Mouse (Mus musculus) lung, postnatal 0 days (tissue): Measurements from ENCODE around the gene Hoxa1. TPM values are rescaled to one million over a fixed set of nuclear protein-coding genes. Genes with fewer than 3 reads are reported as not detected.

Experiments
- ATAC-seq: fragments of 200-750 bp; cut with Nextera tagmentation; 2 replicates; pipeline ENCODE4 v1.8.0; 2017; ENCODE audit warnings: moderate library complexity
- DNase-seq: peaks from one replicate; pipeline ENCODE4 v3.0.0-alpha.2; 2016; ENCODE audit warnings: low spot score
- H3K27ac ChIP-seq: fragments of 300-500 bp; sonication (generic); 2 replicates; pipeline ENCODE4 v1.5.1; 2014; ENCODE audit warnings: antibody characterized with exemption, mild to moderate bottlenecking, low read length, mixed read lengths
- H3K27me3 ChIP-seq: fragments of 300-500 bp; sonication (generic); replicated peaks from 2 replicates; pipeline ENCODE4 v1.6.1; 2014; ENCODE audit warnings: low read length, mixed read lengths; ENCODE audit not compliant: insufficient read depth
- H3K36me3 ChIP-seq: fragments of 300-500 bp; sonication (generic); 2 replicates; pipeline ENCODE4 v1.6.1; 2014; ENCODE audit warnings: low read length, mixed read lengths; ENCODE audit not compliant: insufficient read depth
- H3K4me1 ChIP-seq: fragments of 300-500 bp; sonication (generic); 2 replicates; pipeline ENCODE4 v1.6.1; 2014; ENCODE audit warnings: antibody characterized with exemption, low read depth, low read length, mixed read lengths; ENCODE audit not compliant: insufficient read depth
- H3K4me2 ChIP-seq: fragments of 300-500 bp; sonication (generic); replicated peaks from 2 replicates; pipeline ENCODE4 v1.6.1; 2014; ENCODE audit warnings: low read depth, mild to moderate bottlenecking, low read length, moderate library complexity, mixed read lengths
- H3K4me3 ChIP-seq: fragments of 300-500 bp; sonication (generic); 2 replicates; pipeline ENCODE4 v1.5.1; 2014; ENCODE audit warnings: low read depth, low read length
- H3K9ac ChIP-seq: fragments of 300-500 bp; sonication (generic); replicated peaks from 2 replicates; pipeline ENCODE4 v1.6.1; 2014; ENCODE audit warnings: low read depth, mild to moderate bottlenecking
- H3K9me3 ChIP-seq: fragments of 300-500 bp; sonication (generic); 2 replicates; pipeline ENCODE4 v1.6.1; 2016; ENCODE audit warnings: low read length, mixed read lengths
- CTCF ChIP-seq: IDR thresholded peaks from 2 replicates; pipeline ENCODE4 v1.5.1; 2016; ENCODE audit warnings: antibody characterized with exemption, mild to moderate bottlenecking
- EP300 ChIP-seq: IDR thresholded peaks from 2 replicates; pipeline ENCODE4 v1.6.1; 2016; ENCODE audit warnings: antibody characterized with exemption, mild to moderate bottlenecking, control low read depth
- whole genome bisulfite sequencing: fragments of 180-500 bp; shearing (Covaris S2); extraction: QIAGEN DNeasy Blood & Tissue Kit; methylation state at CpG from one replicate; pipeline ENCODE4 v1.1.7; 2014; 5-methylcytosine and 5-hydroxymethylcytosine counted together
- polyA plus RNA-seq: library from polyadenylated mRNA; unstranded; fragments of >200 nt; fragmentation: Nextera tagmentation; extraction: Ambion mirVana; gene quantifications from 2 replicates; pipeline ENCODE4 v1.2.1, GENCODE M21; 2015

Gene Hoxa1
- polyA plus RNA-seq, 1 experiment from 2014 or later = 1.0 TPM

DNA sequence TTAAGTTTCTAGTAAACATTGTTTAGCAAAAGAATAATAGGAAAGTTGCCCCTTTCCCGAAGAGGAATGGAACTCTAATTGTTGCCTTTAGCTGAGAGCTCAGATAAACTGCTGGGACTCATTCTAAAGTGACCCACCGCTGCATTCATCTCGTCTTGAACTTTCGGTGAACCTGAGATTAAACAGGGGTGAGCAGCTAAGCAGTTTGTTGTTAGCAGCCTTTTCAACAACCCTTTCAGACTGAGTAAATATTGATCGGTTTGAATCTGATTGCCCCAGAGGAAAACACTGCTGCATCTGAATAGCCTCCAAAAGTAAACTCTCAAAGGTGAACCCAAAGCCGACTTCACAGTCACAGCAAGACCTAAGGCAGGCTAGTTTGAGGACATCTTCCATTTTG is 4.8 kb downstream of the Hoxa1 start:
- Histone ChIP-seq H3K36me3 (no peaks in the 10 kb centered on the region), H3K27ac (no peak overlapping the region), H3K27me3 (peaks cover 56% of the 10 kb centered on the region), H3K4me2 (no peak overlapping the region), H3K9ac (no peak overlapping the region), H3K9me3 (no peaks in the 10 kb centered on the region), H3K4me3 (no peak overlapping the region), H3K4me1 (no peaks in the 10 kb centered on the region)
- no peak for DNase-seq
- TF ChIP-seq CTCF (no peak), EP300 (no peak)
- 31% methylated on average over 6 of the region's 6 CpGs for WGBS
- ATAC-seq = no peak

DNA sequence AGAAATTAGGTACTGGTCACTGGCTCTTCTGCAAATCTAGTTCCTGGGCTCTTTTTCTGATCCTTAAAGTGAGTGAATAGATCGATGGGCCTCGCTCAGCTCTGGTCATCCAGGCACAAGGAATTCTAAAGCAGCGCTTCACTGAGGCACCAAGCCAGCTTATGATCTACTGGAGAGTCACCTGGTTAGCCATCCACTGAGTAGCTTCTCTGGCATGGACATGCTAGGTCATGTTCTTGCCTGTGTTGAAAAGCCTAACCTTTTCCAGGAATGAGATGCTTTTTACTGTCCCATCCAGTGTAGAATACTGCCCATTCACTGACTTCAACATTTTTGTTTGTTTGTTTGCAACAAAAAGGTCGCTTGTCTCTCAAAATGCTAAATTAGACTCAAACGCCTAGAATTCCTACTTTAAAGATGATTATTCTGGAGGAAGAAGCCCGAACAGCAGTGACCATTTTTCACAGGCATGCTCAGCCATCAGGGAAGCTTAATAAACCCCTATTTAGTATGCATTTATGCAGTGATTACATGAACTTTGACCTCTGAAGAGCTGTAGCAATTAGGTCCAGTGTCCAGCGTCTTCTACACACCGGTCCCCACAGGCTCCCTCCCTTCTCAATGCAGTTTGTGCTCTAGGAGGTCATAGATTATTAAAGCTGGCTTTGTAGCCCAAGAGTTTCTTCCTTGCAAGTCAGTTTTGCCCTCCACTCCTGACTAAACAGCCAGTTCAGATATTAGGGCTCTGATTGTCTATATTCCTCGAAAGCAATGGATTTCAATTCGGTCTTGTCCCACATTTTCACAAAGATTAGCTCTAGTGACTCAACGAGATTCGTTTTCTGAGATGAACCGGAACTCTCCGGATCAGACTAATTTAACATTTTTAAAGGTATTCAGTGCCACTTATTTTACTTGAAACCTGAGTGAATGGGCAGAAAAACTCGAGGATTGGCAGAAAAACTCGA is 5.6 kb downstream of the Hoxa1 start:
- no peak for ATAC-seq
- WGBS = 38% methylated on average over 16 of the region's 16 CpGs
- TF ChIP-seq EP300 (no peak), CTCF (no peak)
- Histone ChIP-seq H3K4me3 (no peak overlapping the region), H3K4me2 (no peak overlapping the region), H3K9ac (no peak overlapping the region), H3K27me3 (peaks cover 52% of the 10 kb centered on the region), H3K4me1 (no peaks in the 10 kb centered on the region), H3K27ac (no peak overlapping the region), H3K36me3 (no peaks in the 10 kb centered on the region), H3K9me3 (no peaks in the 10 kb centered on the region)
- no peak for DNase-seq

DNA sequence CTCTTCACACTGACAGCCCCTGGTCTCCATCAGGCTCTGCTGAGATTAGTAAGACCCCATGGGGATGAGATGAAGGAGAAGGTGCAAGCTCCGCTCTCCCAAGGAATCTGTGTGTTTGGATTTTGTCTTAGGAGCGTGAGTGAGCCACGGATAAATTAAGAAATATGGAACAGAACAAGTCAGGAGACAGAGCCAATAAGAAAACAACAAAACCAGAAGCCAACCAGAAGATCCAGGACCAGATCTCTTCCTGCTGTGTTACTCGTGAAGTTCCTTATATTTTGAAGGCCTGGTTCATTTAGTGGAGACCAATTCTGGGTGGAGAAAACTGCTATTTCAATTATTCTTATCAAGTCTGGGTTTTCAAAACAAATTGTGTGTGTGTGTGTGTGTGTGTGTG is 6.5 kb downstream of the Hoxa1 start:
- no peak for DNase-seq
- 56% methylated on average over 4 of the region's 4 CpGs for WGBS
- Histone ChIP-seq H3K36me3 (no peaks in the 10 kb centered on the region), H3K9me3 (no peaks in the 10 kb centered on the region), H3K27ac (no peak overlapping the region), H3K27me3 (peaks cover 43% of the 10 kb centered on the region), H3K4me2 (no peak overlapping the region), H3K9ac (no peak overlapping the region), H3K4me3 (no peak overlapping the region), H3K4me1 (no peaks in the 10 kb centered on the region)
- no peak for ATAC-seq
- TF ChIP-seq CTCF = no peak
- no peak for TF ChIP-seq EP300

DNA sequence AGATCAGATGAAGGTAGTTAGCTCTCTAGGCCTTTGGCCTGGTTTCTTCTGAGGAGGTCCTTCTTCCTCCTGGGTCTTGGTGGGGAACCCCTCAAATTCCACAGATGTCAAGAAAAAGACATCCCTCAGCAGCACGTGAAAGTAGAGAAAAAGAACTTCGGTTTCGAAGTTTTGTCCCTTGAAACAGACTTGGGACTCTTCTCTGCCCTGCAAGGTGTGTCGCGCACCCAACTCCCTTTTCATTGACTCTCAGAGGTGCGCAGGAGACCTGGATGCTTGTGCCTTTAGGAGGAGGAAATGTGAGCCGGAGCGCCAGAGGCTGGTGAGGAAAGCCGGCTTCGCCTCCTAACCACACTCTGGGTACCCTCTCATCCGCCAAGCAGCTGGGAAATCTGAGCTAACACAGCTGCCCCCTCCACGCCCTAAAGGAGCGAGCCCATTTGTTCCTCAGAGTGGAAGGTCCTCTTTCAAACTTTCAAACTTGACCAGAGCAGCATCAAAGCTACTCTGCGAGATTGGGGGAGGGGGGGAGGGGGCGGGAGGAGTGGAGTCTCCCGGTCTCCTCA is 7.6 kb downstream of the Hoxa1 start:
- WGBS = 10% methylated on average over 16 of the region's 16 CpGs

DNA sequence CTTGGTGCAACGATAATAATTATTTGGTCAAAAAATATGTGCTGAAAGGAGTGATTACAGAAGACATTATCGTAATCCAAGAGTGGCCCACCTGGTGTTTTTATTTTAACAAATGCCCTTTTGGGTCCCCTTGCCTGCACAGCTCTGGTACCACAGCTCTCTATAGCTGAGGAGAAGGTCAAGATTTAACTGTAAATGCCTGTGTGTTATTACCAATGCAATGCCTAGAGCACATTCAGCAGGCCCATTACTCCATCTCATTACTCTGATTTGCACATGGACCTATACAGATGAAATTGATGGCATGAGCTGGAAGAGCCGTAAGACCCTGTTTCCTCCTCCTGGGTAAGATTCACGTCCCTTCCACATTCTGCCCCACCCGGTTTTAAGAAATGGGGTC is 19.0 kb downstream of the Hoxa1 start:
- no peak overlapping the region for H3K4me3 ChIP-seq
- no peaks in the 10 kb centered on the region for H3K27me3 ChIP-seq
- ATAC-seq (no peak), DNase-seq (no peak)
- TF ChIP-seq EP300 (no peak), CTCF (no peak)
- H3K27ac ChIP-seq = no peak overlapping the region
- no peaks in the 10 kb centered on the region for H3K9me3 ChIP-seq
- H3K4me2 ChIP-seq = no peak overlapping the region
- no peaks in the 10 kb centered on the region for H3K4me1 ChIP-seq
- no peaks in the 10 kb centered on the region for H3K36me3 ChIP-seq
- no peak overlapping the region for H3K9ac ChIP-seq
- 87% methylated on average over 5 of the region's 5 CpGs for WGBS

More for the DNA sequence above, 7.6 kb downstream of the Hoxa1 start:
- H3K9ac ChIP-seq = no peak overlapping the region
- ATAC-seq (no peak), DNase-seq (no peak)
- peaks cover 34% of the 10 kb centered on the region for H3K27me3 ChIP-seq
- no peak for TF ChIP-seq CTCF
- no peak for TF ChIP-seq EP300
- H3K9me3 ChIP-seq = no peaks in the 10 kb centered on the region
- H3K4me3 ChIP-seq = no peak overlapping the region
- H3K4me1 ChIP-seq = no peaks in the 10 kb centered on the region
- H3K4me2 ChIP-seq = no peak overlapping the region
- H3K27ac ChIP-seq = no peak overlapping the region
- H3K36me3 ChIP-seq = no peaks in the 10 kb centered on the region

DNA sequence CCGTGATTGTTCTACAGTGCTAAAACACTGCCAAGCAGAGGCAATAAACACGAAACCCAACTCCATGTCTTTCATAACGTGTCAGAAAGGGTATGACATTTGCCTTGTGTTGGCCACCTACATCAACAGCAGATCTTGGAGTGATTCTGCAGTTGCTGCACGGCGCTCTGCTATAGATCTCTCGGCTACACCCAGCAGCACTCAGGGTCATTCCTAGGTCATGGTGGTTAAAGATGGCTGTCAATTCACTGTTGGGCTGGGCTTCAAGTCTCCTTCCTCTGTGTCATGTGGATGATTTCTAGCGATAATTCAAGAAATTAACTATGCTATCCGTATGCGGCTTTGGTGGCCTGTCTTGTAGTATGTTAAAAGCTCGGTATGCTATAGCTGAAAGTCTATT is 19.5 kb downstream of the Hoxa1 start:
- no peaks in the 10 kb centered on the region for H3K4me1 ChIP-seq
- H3K4me2 ChIP-seq = no peak overlapping the region
- TF ChIP-seq CTCF = no peak
- no peak for TF ChIP-seq EP300
- 61% methylated on average over 10 of the region's 10 CpGs for WGBS
- no peaks in the 10 kb centered on the region for H3K36me3 ChIP-seq
- DNase-seq (no peak), ATAC-seq (no peak)
- H3K9ac ChIP-seq = no peak overlapping the region
- H3K9me3 ChIP-seq = no peaks in the 10 kb centered on the region
- H3K4me3 ChIP-seq = no peak overlapping the region
- no peak overlapping the region for H3K27ac ChIP-seq
- H3K27me3 ChIP-seq = no peaks in the 10 kb centered on the region
